Mouse (Mus musculus) megakaryocyte progenitor cell, adult 5-6 weeks (primary cell): ENCODE data around the gene Agbl5. TPM values are rescaled to one million over a fixed set of nuclear protein-coding genes. Genes with fewer than 3 reads are reported as not detected.

Source experiments
- ATAC-seq: replicated peaks from 2 replicates; pipeline ENCODE4 v1.8.0; 2016; ENCODE audit warnings: mild to moderate bottlenecking, moderate TSS enrichment, inconsistent platforms; ENCODE audit not compliant: poor library complexity
- total RNA-seq, 2 experiments: library from RNA; stranded (forward) in 1 of 2; stranded (reverse) in 1 of 2; fragments of 157-497, 149-512 nt in 1 of 2; fragments of 200-1000 nt in 1 of 2; gene quantifications; 2 replicates each; pipeline versions ENCODE4 v1.2.3 to v1.2.4; 2015 to 2017

Gene Agbl5
- total RNA-seq, 2 experiments from 2014 or later, result 8.4 to 12.4 TPM

DNA sequence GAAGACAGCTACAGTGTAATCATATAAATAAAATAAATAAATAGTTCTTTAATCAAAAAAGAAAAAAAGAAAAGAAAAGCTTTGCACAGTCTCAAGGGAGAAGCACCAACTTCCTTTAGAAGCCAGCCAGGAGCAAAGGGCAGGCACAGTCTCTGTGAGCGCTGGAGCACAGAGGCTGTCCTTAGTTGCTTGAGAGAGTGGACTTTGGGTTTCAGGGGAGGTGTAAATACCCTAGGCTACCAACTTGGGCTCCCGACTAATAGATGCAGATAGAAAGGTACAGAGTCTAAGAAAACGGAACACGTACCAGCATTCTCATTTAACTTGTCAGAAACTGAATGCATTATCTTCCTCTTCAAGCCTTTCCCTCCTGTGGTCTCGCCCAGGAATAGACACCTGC is 60.1 kb downstream of the Agbl5 start:
- no peak for ATAC-seq

GRCm38 (mm10) chr5:30949654-30950326 is 61.3 kb downstream of the Agbl5 start:
- ATAC-seq, result peak; percentile 83

GRCm38 (mm10) chr5:30950451-30950850 is 62.0 kb downstream of the Agbl5 start:
- ATAC-seq, result no peak

- ATAC-seq, result no peak
Measured at GRCm38 (mm10) chr5:30950922-30951321, 62.4 kb downstream of the Agbl5 start.

- ATAC-seq, result no peak
Measured at GRCm38 (mm10) chr5:30951706-30952105, 63.2 kb downstream of the Agbl5 start.

- no peak for ATAC-seq
Measured at GRCm38 (mm10) chr5:30952551-30952950, 64.1 kb downstream of the Agbl5 start.

DNA sequence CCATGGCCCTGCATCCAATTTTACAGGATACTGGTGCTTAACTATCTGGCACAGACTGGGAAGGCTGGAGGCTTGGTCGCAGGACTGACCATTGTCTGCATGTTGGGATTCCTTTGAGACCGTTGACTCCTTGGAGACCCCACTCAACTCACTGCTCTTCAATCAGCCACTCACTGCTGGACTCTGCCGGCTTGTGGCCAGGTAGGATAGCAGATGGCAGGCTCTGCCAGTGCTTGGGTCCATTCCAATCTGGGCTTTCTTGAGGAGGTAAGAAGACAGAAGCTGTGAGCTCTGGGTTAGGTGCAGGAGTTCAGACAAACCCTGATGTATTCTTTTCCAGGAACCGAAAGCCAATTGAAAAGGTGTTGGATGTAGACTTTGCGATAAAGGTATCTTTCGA is 65.6 kb downstream of the Agbl5 start:
- no peak for ATAC-seq

- ATAC-seq, result no peak
Measured at GRCm38 (mm10) chr5:30954556-30954955, 66.1 kb downstream of the Agbl5 start.

- ATAC-seq, result no peak
Measured at GRCm38 (mm10) chr5:30955751-30956150, 67.3 kb downstream of the Agbl5 start.

Other genes starting within 250 kb of the Agbl5 start
- gene Slc35f6, start 240.8 kb upstream of the Agbl5 start, total RNA-seq (2015), result 5.6 and 6.2 TPM in 2 replicates
- 5.2 and 7.0 TPM in 2 replicates for gene Slc35f6, start 240.8 kb upstream of the Agbl5 start, total RNA-seq (2017)
- gene Cenpa, start 221.9 kb upstream of the Agbl5 start, total RNA-seq (2015), result 152 and 180 TPM in 2 replicates
- gene Cenpa, start 221.9 kb upstream of the Agbl5 start, total RNA-seq (2017), result 80.7 and 103 TPM in 2 replicates
- not detected in 2 replicates for gene Dpysl5, start 177.1 kb upstream of the Agbl5 start, total RNA-seq (2015)
- not detected in 2 replicates for gene Dpysl5, start 177.1 kb upstream of the Agbl5 start, total RNA-seq (2017)
- gene Mapre3, start 74.1 kb upstream of the Agbl5 start, total RNA-seq (2015), result 0.27 TPM in 1 of 2 replicates, not detected in the other
- gene Mapre3, start 74.1 kb upstream of the Agbl5 start, total RNA-seq (2017), result not detected in 2 replicates
- 18.2 and 23.9 TPM in 2 replicates for gene Tmem214, start 20.7 kb upstream of the Agbl5 start, total RNA-seq (2015)
- 20.9 and 38.4 TPM in 2 replicates for gene Tmem214, start 20.7 kb upstream of the Agbl5 start, total RNA-seq (2017)
- 439 and 494 TPM in 2 replicates for gene Ost4, start 19.1 kb downstream of the Agbl5 start, total RNA-seq (2015)
- gene Ost4, start 19.1 kb downstream of the Agbl5 start, total RNA-seq (2017), result 259 and 297 TPM in 2 replicates
- 49.7 and 64.5 TPM in 2 replicates for gene Emilin1, start 24.7 kb downstream of the Agbl5 start, total RNA-seq (2015)
- gene Emilin1, start 24.7 kb downstream of the Agbl5 start, total RNA-seq (2017), result 98.6 and 99.3 TPM in 2 replicates
- 74.3 and 88.2 TPM in 2 replicates for gene Khk, start 32.7 kb downstream of the Agbl5 start, total RNA-seq (2015)
- gene Khk, start 32.7 kb downstream of the Agbl5 start, total RNA-seq (2017), result 62.2 and 82.9 TPM in 2 replicates
- gene Cgref1, start 56.9 kb downstream of the Agbl5 start, total RNA-seq (2015), result not detected in 2 replicates
- 1.7 TPM in 1 of 2 replicates, not detected in the other for gene Cgref1, start 56.9 kb downstream of the Agbl5 start, total RNA-seq (2017)
- gene Preb, start 71.7 kb downstream of the Agbl5 start, total RNA-seq (2015), result 53.5 and 54.6 TPM in 2 replicates
- gene Preb, start 71.7 kb downstream of the Agbl5 start, total RNA-seq (2017), result 45.2 and 62.3 TPM in 2 replicates
- 0.02 TPM in 1 of 2 replicates, not detected in the other for gene Tcf23, start 80.0 kb downstream of the Agbl5 start, total RNA-seq (2015)
- gene Tcf23, start 80.0 kb downstream of the Agbl5 start, total RNA-seq (2017), result not detected in 2 replicates
- 81.4 and 113 TPM in 2 replicates for gene Atraid, start 159.6 kb downstream of the Agbl5 start, total RNA-seq (2015)
- 64.1 and 66.4 TPM in 2 replicates for gene Atraid, start 159.6 kb downstream of the Agbl5 start, total RNA-seq (2017)
- gene Slc5a6, start 160.2 kb downstream of the Agbl5 start, total RNA-seq (2015), result 3.5 and 4.8 TPM in 2 replicates
- 7.5 and 8.9 TPM in 2 replicates for gene Slc5a6, start 160.2 kb downstream of the Agbl5 start, total RNA-seq (2017)
- 43.4 and 51.2 TPM in 2 replicates for gene Cad, start 166.1 kb downstream of the Agbl5 start, total RNA-seq (2015)
- 28.6 and 28.9 TPM in 2 replicates for gene Cad, start 166.1 kb downstream of the Agbl5 start, total RNA-seq (2017)
- not detected in 2 replicates for gene Dnajc5g, start 217.6 kb downstream of the Agbl5 start, total RNA-seq (2015)
- not detected in 2 replicates for gene Dnajc5g, start 217.6 kb downstream of the Agbl5 start, total RNA-seq (2017)
- not detected in 2 replicates for gene Slc30a3, start 219.5 kb downstream of the Agbl5 start, total RNA-seq (2015)
- not detected in 2 replicates for gene Slc30a3, start 219.5 kb downstream of the Agbl5 start, total RNA-seq (2017)
- gene Trim54, start 228.0 kb downstream of the Agbl5 start, total RNA-seq (2015), result not detected in 2 replicates
- gene Trim54, start 228.0 kb downstream of the Agbl5 start, total RNA-seq (2017), result not detected in 2 replicates